Mouse (Mus musculus): Measurements from ENCODE around the gene Fam210b.
A peak's percentile ranks its signal among the peaks of the same experiment; 100 is the strongest.

DNA sequence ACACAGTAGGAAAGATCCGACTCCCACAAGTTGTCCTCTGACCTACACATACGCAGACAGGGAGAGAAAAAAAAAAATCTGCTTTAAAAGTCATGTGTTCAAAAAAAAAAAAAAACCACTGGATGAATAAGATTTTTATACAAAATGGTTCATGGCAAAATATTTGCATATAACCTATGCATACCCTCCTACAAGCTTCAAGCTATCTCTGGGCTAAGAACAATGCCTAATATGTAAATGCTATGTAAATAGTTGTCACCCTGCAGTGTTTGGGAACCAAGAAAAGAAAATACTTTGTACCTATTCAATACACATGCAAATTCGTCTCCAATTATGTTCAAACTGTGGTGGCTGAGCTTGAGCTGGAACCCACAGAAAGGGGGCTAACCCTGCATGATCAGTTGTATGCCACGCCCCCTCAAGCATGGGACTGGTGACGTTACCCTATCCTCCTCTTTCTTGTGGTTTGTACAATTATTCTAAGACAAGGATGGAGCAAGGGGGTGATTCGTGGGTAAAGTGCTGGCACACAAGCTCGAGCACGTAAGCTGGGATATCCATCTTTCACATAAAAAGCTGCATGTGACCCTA, 41.2 kb upstream of the Fam210b start:
- TF ChIP-seq CTCF (IDR thresholded peaks at IDR 0.05; ENCODE audit: low read depth, low read length) (no peak), POLR2A (IDR thresholded peaks at IDR 0.05; ENCODE audit: insufficient read depth, low read length) (no peak), EP300 (IDR thresholded peaks at IDR 0.05; ENCODE audit: insufficient read depth, low read depth, low read length) (peak; percentile 63; the same call in 1 of the 2 replicates)
